Mouse (Mus musculus) E14TG2a.4 (cell line): Measurements from ENCODE around the gene Syn3.

ENCODE experiments used
- CTCF ChIP-seq: conservative IDR thresholded peaks from 2 replicates; pipeline ENCODE4 v1.5.1; 2014; ENCODE audit warnings: low read length
- POU5F1 ChIP-seq: IDR thresholded peaks from 2 replicates; pipeline ENCODE4 v1.6.1; 2014; ENCODE audit warnings: low read length, borderline replicate concordance

DNA sequence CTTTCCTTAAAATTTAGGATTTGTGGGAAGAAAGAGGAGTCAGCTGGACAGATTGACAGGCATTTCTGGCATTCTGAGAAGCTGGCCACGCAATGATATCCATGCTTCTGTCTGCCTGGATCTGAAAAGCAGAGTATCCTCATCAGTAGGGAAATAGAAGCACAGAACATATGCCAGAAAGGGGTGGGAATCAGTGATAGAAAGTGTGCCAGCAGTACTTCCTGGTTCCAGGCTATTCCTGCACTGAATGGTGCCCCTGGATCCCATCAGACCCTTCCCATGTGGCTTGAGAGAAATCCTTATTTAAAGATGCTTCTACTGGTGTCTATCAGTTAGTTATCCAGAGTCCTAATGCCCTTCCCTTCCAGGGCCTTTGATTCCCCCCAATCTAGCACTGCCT lies 249.4 kb downstream of the Syn3 start:
- no peak for TF ChIP-seq CTCF
- TF ChIP-seq POU5F1 = no peak
